Mouse (Mus musculus): ENCODE data around the gene Aarsd1.
"Not testable (repeated sequence)": the region's sequence is repeated elsewhere in the genome, so short reads cannot be mapped to it uniquely, and the experiment has no call there.

Aarsd1 gene

GRCm38 (mm10) chr11:101378196-101378595 is 39.2 kb downstream of the Aarsd1 start:
- not testable (repeated sequence) for DNase-seq (ENCODE audit: low read depth, low spot score)

- no peak for DNase-seq (ENCODE audit: low read depth, low spot score)
Observed at GRCm38 (mm10) chr11:101374421-101374938, 42.9 kb downstream of the Aarsd1 start.

DNA sequence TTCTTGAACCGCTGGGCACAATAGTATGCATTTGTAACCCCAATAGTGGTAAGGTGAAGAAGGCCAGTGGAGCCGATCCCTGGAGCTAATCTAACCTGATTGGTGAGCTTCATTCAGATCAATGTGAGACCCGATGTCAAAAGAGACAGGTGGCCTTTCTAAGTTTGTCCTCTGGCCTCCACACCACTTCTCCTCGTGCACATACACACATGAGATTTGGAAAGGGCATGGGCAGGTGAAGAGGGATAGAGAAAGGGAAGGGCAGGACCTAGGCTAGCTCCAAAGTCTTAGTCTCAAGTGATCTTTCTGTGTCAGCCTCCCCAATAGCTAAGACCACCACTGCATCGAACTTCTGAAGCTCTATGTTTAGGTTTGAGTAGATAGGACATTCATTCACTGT is 47.3 kb downstream of the Aarsd1 start:
- DNase-seq (ENCODE audit: low read depth, low spot score): no peak

DNA sequence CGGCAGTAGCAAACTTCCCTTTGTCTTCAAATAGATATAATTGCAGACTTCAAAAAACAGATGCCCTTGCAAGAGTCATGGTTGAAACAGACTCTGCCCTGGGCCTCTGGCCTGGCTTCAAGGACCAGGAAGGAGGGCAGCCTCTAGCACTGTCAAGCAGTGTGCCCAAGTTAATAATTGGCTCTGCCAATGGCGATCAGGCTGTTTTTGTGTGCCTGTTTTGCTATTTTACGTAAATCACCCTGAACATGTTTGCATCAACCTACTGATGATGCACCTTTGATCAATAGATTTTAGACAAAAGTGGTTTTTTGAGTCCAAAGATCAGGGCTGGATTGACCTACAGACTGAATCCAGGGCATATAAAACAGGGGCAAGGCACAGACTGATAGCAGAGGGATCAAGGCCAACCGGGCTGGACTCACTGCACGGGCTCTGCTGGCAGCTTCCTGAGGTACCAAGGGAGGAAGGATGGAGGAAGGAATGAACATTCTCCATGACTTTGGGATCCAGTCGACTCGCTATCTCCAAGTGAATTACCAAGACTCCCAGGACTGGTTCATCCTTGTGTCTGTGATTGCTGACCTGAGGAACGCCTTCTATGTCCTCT is 50.0 kb downstream of the Aarsd1 start, which contains the start of gene G6pc:
Gene G6pc, plus strand, starts transcription at position 236 of the 610 bp plus-strand sequence.
- DNase-seq (ENCODE audit: low read depth, low spot score): no peak

GRCm38 (mm10) chr11:101364531-101364931 is 52.9 kb downstream of the Aarsd1 start:
- DNase-seq (ENCODE audit: low read depth, low spot score): no peak

GRCm38 (mm10) chr11:101360651-101361113 is 56.7 kb downstream of the Aarsd1 start:
- DNase-seq (ENCODE audit: low read depth, low spot score): no peak

DNA sequence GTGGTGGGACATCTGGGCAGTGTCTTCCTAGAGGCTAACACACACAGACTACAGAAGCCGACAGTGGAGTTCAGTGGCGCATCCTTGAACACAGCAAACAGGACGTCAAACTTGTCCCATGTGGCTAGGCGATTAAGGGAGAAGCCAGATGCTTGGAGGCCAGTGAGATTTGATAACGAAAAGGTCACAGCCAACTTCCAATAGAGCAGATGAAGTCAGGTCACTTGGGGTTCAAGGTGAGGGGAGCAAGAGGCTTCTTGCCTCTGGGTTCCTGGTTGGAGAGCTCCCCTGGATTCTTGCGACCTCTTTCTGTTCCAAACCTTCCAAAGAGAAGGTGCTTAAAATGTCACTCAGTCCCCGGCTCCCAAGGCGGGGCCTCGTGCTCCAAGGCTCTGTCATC is 57.6 kb downstream of the Aarsd1 start:
- no peak for DNase-seq (ENCODE audit: low read depth, low spot score)

DNA sequence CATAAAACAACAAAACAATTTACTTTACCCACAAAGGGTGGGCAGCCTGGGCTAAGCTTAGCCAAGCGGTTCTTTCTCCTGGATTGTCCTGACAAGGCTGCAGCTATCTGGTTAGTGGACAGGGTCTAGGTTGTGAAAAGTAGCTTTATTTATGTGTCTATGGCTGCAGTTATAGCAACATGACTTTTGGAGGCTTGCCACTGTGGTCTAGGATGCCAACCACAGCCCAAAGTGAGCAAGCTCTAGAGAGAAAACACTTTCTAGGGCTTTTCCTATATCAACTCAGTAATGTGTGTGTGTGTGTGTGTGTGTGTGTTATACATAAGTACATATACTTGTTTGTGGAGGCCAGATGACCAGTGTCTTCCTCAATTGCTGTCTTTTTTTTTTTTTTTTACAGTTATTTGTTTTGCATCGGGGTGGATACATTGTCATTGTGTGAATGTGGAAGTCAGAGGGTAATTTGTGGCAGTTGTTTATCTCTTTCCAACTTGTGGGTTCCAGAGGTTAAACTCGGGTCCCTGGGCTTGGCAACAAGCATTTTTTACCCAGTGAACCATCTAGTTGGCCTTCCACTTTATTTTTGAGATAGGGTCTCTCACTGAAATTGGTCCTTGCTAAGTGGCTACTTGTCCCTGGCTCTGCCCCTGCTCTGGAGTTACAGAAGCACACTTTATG is 59.8 kb downstream of the Aarsd1 start:
- no peak for DNase-seq (ENCODE audit: low read depth, low spot score)

Measured in mesoderm, embryonic 11.5 days (tissue).